Mouse (Mus musculus) kidney, adult 18-20 months (tissue): ENCODE results near the gene Phf11b.
A peak's percentile ranks its signal among the peaks of the same experiment; 100 is the strongest.
"Not testable (repeated sequence)": the region's sequence is repeated elsewhere in the genome, so short reads cannot be mapped to it uniquely, and the experiment has no call there.

Source experiments
- DNase-seq: peaks from one replicate; pipeline ENCODE4 v3.0.0; 2021

Gene Phf11b

GRCm38 (mm10) chr14:59341189-59341588 is at the start of gene Phf11b:
Gene Phf11b (minus strand): TSS chr14:59341351.
- DNase-seq, result not testable (repeated sequence)

GRCm38 (mm10) chr14:59390181-59390580 is 49.0 kb upstream of the Phf11b start:
- DNase-seq, result peak; percentile 39

GRCm38 (mm10) chr14:59389532-59389931 is 48.4 kb upstream of the Phf11b start:
- no peak for DNase-seq

GRCm38 (mm10) chr14:59370348-59371068 is 29.4 kb upstream of the Phf11b start:
- no peak for DNase-seq

GRCm38 (mm10) chr14:59366386-59367105 is 25.4 kb upstream of the Phf11b start:
- no peak for DNase-seq

DNA sequence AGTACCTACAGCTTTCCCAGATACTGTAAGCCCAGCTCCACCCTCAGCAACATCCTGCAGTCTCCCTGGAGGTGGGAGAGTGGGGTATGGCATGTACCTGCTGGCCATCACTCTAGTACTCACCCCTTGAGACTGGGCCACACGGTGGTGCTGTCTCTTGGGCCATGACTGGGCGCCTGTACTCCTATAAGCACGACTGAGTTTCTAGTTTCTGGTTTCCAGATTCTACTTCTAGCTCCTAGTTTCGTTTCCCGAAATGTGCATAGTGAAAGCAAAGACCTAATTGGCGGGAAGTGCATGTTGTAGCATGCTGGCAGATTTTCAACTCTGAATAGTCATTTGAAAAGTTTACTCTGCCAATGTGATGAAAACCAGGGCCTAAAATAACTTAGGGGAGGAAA is 24.1 kb upstream of the Phf11b start, which contains the start of gene Phf11d:
Phf11d (minus strand) TSS at position 227 of the 401 bp plus-strand sequence.
- peak; percentile 49 for DNase-seq

DNA sequence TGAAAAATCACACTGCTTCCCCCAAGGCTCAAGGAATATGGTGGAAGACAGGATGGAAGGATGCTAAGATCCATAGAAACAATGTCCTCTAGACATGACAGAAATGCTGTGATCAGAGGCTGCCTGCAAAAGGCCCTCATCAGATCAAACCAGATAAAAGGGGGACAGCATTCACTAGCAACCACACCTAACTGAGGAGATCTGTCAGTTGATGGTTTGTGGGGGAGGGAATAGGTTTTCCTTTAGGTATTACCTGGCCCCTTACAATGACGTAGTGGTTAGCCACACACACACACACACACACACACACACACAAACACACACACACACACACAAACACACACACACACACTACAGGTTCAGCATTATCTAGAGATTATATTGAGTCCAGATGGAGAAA is 1.6 kb downstream of the Phf11b start:
- DNase-seq, result no peak

- not testable (repeated sequence) for DNase-seq
These were observed 5.1 kb downstream of the Phf11b start for GRCm38 (mm10) chr14:59336056-59336455.

- DNase-seq, result peak; percentile 5
These were observed 10.7 kb downstream of the Phf11b start for GRCm38 (mm10) chr14:59330499-59330898.

GRCm38 (mm10) chr14:59319970-59320369 is 21.2 kb downstream of the Phf11b start:
- not testable (repeated sequence) for DNase-seq

- not testable (repeated sequence) for DNase-seq
These were observed 22.1 kb downstream of the Phf11b start for GRCm38 (mm10) chr14:59319036-59319435.

DNA sequence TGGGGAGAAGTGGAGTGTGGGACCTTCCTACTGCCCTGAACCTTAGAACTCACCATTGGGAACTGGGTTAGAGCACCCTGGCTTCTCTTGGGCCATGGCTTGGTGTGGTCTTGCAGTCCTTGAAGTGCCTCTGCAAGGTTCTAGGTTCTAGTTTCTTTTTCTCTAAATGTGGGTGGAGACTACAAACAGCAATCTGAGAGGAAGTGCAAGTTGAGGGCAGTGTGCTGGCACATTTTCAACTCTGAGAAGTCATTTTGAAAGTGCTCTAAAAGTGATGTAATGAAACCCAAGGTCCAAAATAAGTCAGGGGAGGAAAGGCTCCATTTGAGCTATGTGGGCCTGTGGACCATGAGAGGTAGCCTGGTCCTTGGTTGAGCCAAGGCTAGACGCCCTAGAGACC is 43.8 kb downstream of the Phf11b start, which contains the start of gene Phf11a:
Phf11a (minus strand) TSS at position 132 of the 400 bp plus-strand sequence.
- not testable (repeated sequence) for DNase-seq

DNA sequence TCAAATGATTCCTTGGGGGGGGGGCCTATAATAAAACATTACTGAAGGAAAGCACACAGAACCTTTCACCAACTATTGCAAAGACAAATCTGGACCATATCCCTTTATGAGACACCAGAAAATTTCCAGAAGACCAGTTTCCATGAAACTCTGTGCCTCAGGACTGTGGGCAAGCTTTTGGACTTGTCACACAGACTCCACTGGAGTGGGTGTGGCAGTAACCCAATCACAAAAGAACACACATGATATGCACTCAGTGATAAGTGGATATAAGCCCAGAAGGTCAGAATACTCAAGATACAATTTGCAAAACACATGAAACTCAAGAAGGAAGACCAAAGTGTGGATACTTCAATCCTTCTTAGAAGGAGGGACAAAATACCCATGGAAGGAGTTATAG is 49.4 kb downstream of the Phf11b start:
- DNase-seq, result not testable (repeated sequence)

GRCm38 (mm10) chr14:59274961-59275360 is 66.2 kb downstream of the Phf11b start:
- DNase-seq, result not testable (repeated sequence)
